Mouse (Mus musculus) stomach, postnatal 0 days (tissue): ENCODE results near the gene Slc22a17.
A peak's percentile ranks its signal among the peaks of the same experiment; 100 is the strongest.

ENCODE experiments used
- CTCF ChIP-seq: IDR thresholded peaks from 2 replicates; pipeline ENCODE4 v1.5.1; 2016; ENCODE audit warnings: antibody characterized with exemption, low read depth, mild to moderate bottlenecking, moderate library complexity
- EP300 ChIP-seq: optimal IDR thresholded peaks from 2 replicates; pipeline ENCODE3; 2016; ENCODE audit warnings: antibody characterized with exemption

DNA sequence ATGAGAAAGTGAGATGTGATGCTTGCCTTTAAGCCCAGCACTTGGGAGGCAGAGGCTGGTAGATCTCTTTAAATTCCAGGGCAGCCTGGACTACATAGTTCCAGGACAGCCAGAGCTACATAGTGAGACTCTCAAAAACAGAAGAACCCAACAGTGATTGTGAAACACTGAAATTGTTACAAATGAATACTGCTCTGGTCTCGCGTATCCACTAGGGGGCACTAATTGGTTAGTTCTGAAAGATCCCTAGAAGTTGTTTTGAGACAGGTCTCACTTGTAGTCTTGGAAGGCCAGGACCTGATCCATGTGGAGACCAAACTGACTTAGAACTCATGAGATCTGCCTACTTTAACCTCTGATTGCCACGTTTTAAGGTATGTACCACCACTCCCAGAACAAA, 12.5 kb downstream of the Slc22a17 start:
- TF ChIP-seq EP300 (no peak), CTCF (peak; percentile 92)
